Mouse (Mus musculus) bone marrow macrophage, adult 2 months (primary cell): ENCODE results near the gene Akap6.

Experiments used
- CTCF ChIP-seq: IDR thresholded peaks from 2 replicates; pipeline ENCODE4 v1.5.1; 2012; ENCODE audit warnings: low read depth, mild to moderate bottlenecking, low read length, moderate library complexity
- POLR2A ChIP-seq: IDR thresholded peaks from 2 replicates; pipeline ENCODE4 v1.6.1; 2012; ENCODE audit warnings: mild to moderate bottlenecking, low read depth, low read length, borderline replicate concordance

DNA sequence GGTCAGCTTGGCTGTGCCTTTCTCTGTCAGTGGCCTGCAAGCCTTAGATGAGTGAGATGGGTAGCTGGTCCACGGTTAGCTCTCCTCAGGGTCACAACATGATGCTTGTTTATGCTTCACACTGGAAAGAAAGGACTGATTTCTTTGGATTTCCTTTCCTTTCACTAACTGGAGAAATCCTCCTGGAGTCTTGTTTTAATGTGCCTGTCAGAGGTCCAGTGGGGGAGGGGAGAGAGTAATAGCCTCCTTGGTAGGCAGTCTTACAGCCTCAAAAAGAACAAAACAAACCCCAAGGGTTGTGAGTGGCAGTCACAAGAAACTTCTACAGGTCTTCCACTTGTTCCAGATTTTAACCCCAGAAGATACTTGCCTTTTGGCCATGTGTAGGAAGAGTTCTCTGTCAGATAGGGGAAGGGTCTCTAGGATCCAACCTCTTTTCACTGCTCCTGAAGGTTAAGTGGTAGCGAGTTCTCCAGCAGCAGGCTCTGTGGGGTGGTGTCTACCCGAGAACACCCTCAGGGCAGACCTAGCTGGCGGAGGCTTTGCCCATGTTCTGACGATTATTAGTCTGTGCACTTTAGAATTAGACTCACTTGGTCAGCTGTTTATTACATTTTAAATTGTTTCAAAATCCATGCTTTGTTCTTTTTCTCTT lies 780 bp upstream of the Akap6 start:
- TF ChIP-seq CTCF (no peak), POLR2A (no peak)
